Mouse (Mus musculus) megakaryocyte-erythroid progenitor cell, adult 5-6 weeks (primary cell): ENCODE results near the gene Capn5. TPM values are rescaled to one million over a fixed set of nuclear protein-coding genes. Genes with fewer than 3 reads are reported as not detected.

ENCODE experiments used
- ATAC-seq: replicated peaks from 2 replicates; pipeline ENCODE4 v1.8.0; 2016; ENCODE audit warnings: mild to moderate bottlenecking, inconsistent platforms; ENCODE audit not compliant: severe bottlenecking, poor library complexity, low FRiP score, low TSS enrichment
- total RNA-seq, 2 experiments: library from RNA; stranded (forward) in 1 of 2; stranded (reverse) in 1 of 2; fragments of 200-1000, 215-1000 nt in 1 of 2; fragments of >200 nt in 1 of 2; fragmentation: Nextera tagmentation in 1 of 2; gene quantifications; 2 replicates each; pipeline ENCODE4 v1.2.3; 2014 to 2017

The Capn5 gene
- total RNA-seq, 2 experiments from 2014 or later, result 5.9 to 7.5 TPM

- no peak for ATAC-seq
Observed at GRCm38 (mm10) chr7:98082376-98082775, 95.7 kb downstream of the Capn5 start.

- ATAC-seq, result no peak
Observed at GRCm38 (mm10) chr7:98077453-98077852, 100.6 kb downstream of the Capn5 start.

- ATAC-seq, result peak; percentile 89
Observed at GRCm38 (mm10) chr7:98071620-98072019, 106.5 kb downstream of the Capn5 start.

Other genes with a start within 250 kb of the Capn5 start
- 2.3 and 6.1 TPM in 2 replicates for gene Myo7a, start 58.8 kb downstream of the Capn5 start, total RNA-seq (2014; fragmentation: Nextera tagmentation)
- 1.9 and 10.8 TPM in 2 replicates for gene Myo7a, start 58.8 kb downstream of the Capn5 start, total RNA-seq (2017)
- gene Omp, start 32.8 kb downstream of the Capn5 start, total RNA-seq (2014; fragmentation: Nextera tagmentation), result 0.63 and 0.82 TPM in 2 replicates
- not detected in 2 replicates for gene Omp, start 32.8 kb downstream of the Capn5 start, total RNA-seq (2017)
- not detected in 2 replicates for gene B3gnt6, start 21.2 kb upstream of the Capn5 start, total RNA-seq (2014; fragmentation: Nextera tagmentation)
- gene B3gnt6, start 21.2 kb upstream of the Capn5 start, total RNA-seq (2017), result not detected in 2 replicates
- 28.8 and 28.9 TPM in 2 replicates for gene Acer3, start 142.9 kb upstream of the Capn5 start, total RNA-seq (2014; fragmentation: Nextera tagmentation)
- 27.7 and 55.6 TPM in 2 replicates for gene Acer3, start 142.9 kb upstream of the Capn5 start, total RNA-seq (2017)
- gene Tsku, start 183.1 kb upstream of the Capn5 start, total RNA-seq (2014; fragmentation: Nextera tagmentation), result not detected in 2 replicates
- gene Tsku, start 183.1 kb upstream of the Capn5 start, total RNA-seq (2017), result not detected in 2 replicates